Mouse (Mus musculus) ES-Bruce4 (cell line): ENCODE measurements around the gene Tsc22d4. TPM values are rescaled to one million over a fixed set of nuclear protein-coding genes. Genes with fewer than 3 reads are reported as not detected.

Experiments
- H3K27ac ChIP-seq: 2 replicates; pipeline ENCODE4 v1.5.1; 2012; ENCODE audit warnings: low read length, inconsistent platforms; ENCODE audit not compliant: insufficient read depth
- H3K27me3 ChIP-seq: 2 replicates; pipeline ENCODE4 v1.6.1; 2012; ENCODE audit warnings: mild to moderate bottlenecking, low read length, inconsistent platforms; ENCODE audit not compliant: control insufficient read depth, poor library complexity, insufficient read depth, severe bottlenecking
- H3K36me3 ChIP-seq: 2 replicates; pipeline ENCODE4 v1.6.1; 2012; ENCODE audit warnings: inconsistent platforms, mild to moderate bottlenecking, low read length, moderate library complexity; ENCODE audit not compliant: control insufficient read depth, poor library complexity, insufficient read depth, severe bottlenecking
- H3K4me1 ChIP-seq: one replicate; pipeline ENCODE4 v1.8.1; 2011; ENCODE audit warnings: low read length; ENCODE audit not compliant: control insufficient read depth, insufficient read depth
- H3K4me3 ChIP-seq: 2 replicates; pipeline ENCODE4 v1.5.1; 2011; ENCODE audit warnings: low read depth, mild to moderate bottlenecking, low read length
- H3K9ac ChIP-seq: 2 replicates; pipeline ENCODE4 v1.6.1; 2012; ENCODE audit warnings: low read depth, mild to moderate bottlenecking, inconsistent platforms; ENCODE audit not compliant: poor library complexity, severe bottlenecking
- H3K9me3 ChIP-seq: replicated peaks from 2 replicates; pipeline ENCODE4 v1.6.1; 2012; ENCODE audit warnings: mild to moderate bottlenecking, low read length, inconsistent platforms; ENCODE audit not compliant: control insufficient read depth, poor library complexity, insufficient read depth, severe bottlenecking
- CTCF ChIP-seq: IDR thresholded peaks from one replicate; pipeline ENCODE4 v1.8.1; 2011; ENCODE audit warnings: low read depth, low read length
- EP300 ChIP-seq: IDR thresholded peaks from 2 replicates; pipeline ENCODE4 v1.6.1; 2011; ENCODE audit warnings: low read depth, low read length; ENCODE audit not compliant: insufficient read depth
- POLR2A ChIP-seq: IDR thresholded peaks from one replicate; pipeline ENCODE4 v1.8.1; 2011; ENCODE audit warnings: low read length; ENCODE audit not compliant: insufficient read depth
- polyA plus RNA-seq: library from polyadenylated mRNA; stranded (reverse); fragments of >200 nt; gene quantifications from 2 replicates; pipeline ENCODE4 v1.2.4, GENCODE M21; 2011; ENCODE audit warnings: low read depth; ENCODE audit not compliant: missing spikeins, insufficient read depth, insufficient read length

The Tsc22d4 gene
- polyA plus RNA-seq, 1 experiment, result 47.7 TPM

DNA sequence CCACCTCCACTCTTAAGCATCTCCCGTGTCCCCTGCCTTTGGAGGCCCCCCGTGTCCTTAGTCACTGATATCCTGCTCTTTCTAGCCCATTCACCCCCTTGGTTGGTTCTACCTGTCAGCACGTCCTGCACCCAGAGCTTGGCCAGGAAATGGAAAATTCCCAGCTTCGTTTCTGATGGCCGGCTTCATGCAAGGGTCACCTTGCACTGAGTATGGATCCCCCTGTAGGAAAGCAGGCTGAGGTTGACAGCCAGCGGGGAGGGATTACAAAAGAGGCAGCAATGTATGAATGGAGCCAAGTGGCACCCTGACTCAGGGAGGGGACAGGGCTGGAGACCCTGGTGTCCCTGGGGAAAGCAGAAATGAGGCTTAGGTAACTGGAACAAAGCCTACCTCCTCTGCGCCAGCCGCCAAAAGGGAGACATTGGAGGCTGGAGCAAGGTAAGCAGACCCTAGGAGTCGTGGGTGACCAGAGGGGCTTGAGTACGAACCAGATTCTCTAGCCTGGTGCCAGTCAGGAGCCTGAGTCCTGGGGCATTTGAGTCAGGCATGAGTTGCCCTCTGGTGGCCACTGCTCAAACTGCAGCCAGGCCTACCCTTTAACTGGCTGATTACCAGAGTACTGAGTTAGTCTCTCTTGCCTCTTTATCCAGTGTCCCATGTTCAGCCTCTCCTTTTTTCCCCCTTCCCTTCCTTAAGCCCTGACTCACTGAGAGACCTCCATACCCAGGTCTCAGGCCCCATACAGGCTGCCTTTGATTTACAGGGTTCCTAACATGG is 11.5 kb downstream of the Tsc22d4 start:
- TF ChIP-seq CTCF, result peak; percentile 87
- no peak for TF ChIP-seq POLR2A
- no peak for TF ChIP-seq EP300
- H3K27ac ChIP-seq, result no peak overlapping the region
- no peak overlapping the region for H3K9ac ChIP-seq

DNA sequence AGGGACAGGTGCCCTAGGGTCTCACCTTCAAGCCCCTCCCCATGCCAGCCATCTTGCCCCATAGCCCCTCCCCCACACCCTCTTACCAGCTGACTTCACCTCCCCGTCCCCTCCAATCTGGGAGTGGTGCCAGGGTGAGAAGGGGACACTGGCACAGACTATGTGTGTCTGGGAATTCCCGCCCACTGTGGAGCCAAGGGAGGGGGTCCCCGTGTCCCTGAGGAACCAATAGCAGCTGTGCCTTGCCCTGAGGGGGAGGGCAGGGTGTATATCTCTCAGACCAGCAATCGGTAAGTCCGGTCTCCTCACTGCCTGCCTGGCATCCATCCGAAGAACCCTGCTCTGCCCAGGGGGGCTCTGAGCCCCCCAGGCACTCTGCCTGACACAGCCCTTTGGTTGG is 12.4 kb downstream of the Tsc22d4 start:
- Histone ChIP-seq H3K27ac (no peak overlapping the region), H3K9me3 (no peaks in the 10 kb centered on the region), H3K4me1 (peaks cover 9% of the 10 kb centered on the region), H3K9ac (no peak overlapping the region), H3K36me3 (no peaks in the 10 kb centered on the region), H3K4me3 (no peak overlapping the region), H3K27me3 (no peaks in the 10 kb centered on the region)
- TF ChIP-seq CTCF, result no peak
- no peak for TF ChIP-seq POLR2A
- TF ChIP-seq EP300, result no peak

More for the DNA sequence above, 11.5 kb downstream of the Tsc22d4 start:
- Histone ChIP-seq H3K9me3 (no peaks in the 10 kb centered on the region), H3K27me3 (no peaks in the 10 kb centered on the region), H3K4me1 (peaks cover 11% of the 10 kb centered on the region), H3K4me3 (no peak overlapping the region), H3K36me3 (no peaks in the 10 kb centered on the region)

DNA sequence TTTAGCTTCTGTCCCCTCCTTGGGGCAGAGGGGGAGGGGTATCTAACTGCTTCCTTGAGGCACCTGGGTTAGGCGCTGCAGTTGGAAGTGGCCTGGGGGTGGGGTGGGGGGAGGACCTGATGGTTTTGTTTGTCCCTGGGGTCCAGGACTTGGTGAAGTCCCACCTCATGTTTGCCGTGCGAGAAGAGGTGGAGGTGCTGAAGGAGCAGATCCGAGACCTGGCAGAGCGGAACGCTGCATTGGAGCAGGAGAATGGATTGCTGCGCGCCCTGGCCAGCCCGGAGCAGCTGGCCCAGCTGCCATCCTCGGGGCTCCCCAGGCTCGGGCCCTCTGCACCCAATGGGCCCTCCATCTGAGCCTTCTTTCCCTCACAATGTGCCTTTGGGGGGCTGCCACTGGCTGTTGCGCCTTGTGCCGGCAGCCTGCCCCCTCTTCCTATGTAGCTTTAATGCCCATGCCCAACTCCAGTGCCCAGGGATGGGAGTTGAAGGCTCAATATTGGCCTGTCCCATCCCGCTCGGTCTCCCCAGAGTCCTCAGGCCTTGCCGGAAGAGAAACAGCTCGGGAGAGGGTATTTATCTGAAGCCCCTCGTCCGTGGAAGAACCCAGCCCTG is 13.5 kb downstream of the Tsc22d4 start:
- no peaks in the 10 kb centered on the region for H3K36me3 ChIP-seq
- no peak overlapping the region; the same call in 1 of the 2 replicates for H3K27ac ChIP-seq
- H3K4me1 ChIP-seq, result peaks cover 6% of the 10 kb centered on the region
- peak overlapping the region; percentile 38 for H3K9ac ChIP-seq
- H3K27me3 ChIP-seq, result no peaks in the 10 kb centered on the region
- 0 out of 2 replicates have a peak overlapping the region, but pooled peaks have one; percentile 11 for H3K4me3 ChIP-seq
- no peaks in the 10 kb centered on the region for H3K9me3 ChIP-seq
- peak; percentile 49; the same call in 1 of the 2 replicates for TF ChIP-seq EP300
- no peak for TF ChIP-seq CTCF

DNA sequence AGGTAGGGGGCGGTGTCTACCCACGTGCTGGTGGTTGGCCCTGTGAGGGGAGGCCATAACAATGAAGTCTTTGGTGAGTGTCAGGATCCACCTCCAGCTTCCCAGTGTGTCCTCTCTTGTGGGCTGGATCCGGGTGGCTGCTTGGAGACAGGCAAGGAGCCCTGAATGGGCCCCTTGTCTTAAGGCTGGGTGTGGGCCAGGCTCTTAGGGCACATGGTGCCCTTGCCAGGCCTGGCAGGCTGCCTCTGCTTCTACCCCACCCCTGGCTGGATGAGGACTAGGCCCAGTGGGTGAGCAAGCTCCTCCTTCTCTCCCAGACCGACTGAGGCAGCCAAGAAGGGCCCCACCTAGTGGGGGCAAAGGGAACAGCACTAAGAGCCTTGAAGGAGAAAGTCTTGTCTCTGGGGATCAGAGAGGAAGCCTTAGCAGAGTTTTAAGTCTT is 14.5 kb downstream of the Tsc22d4 start:
- Histone ChIP-seq H3K4me3 (no peak overlapping the region), H3K9me3 (no peaks in the 10 kb centered on the region), H3K36me3 (no peaks in the 10 kb centered on the region), H3K4me1 (peaks cover 8% of the 10 kb centered on the region), H3K9ac (no peak overlapping the region), H3K27ac (no peak overlapping the region), H3K27me3 (no peaks in the 10 kb centered on the region)
- TF ChIP-seq CTCF (peak; percentile 84), POLR2A (no peak)

DNA sequence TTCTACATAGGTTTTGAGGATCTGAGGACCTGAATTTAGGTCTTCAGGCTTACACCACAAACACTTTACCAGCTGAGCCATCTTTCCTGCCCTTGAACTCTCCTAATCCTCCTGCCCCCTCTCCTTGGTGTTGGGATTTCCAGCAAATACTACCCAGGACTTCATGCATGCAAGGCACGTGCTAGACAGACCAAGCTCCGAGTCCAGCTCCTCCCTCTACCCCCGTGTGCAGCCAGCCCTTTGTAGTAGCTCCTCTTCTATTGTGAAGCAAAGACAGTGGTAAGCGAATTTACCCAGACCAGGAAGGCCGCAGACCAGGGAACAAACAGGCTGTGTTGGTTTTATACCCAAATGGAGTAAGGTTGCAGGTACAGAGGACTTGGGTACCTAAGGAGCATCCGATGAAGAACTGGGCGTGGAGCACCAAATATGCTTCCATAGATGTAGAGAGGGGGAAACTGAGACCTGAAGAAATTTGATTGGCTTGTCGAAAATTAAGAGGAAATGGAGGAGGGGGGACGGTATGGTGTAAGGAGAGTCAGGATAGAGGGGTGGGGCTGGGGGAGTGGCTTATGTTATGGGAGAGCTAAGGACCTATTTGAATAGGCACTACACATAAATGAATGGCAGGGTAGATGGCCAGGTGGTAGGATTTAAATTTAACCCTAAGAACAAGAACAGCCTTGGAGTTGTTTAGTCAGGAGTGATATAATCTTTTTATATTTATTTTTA is 19.2 kb downstream of the Tsc22d4 start:
- H3K27ac ChIP-seq, result peak overlapping the region; percentile 41; the same call in 1 of the 2 replicates
- TF ChIP-seq CTCF (no peak), POLR2A (no peak), EP300 (no peak)

DNA sequence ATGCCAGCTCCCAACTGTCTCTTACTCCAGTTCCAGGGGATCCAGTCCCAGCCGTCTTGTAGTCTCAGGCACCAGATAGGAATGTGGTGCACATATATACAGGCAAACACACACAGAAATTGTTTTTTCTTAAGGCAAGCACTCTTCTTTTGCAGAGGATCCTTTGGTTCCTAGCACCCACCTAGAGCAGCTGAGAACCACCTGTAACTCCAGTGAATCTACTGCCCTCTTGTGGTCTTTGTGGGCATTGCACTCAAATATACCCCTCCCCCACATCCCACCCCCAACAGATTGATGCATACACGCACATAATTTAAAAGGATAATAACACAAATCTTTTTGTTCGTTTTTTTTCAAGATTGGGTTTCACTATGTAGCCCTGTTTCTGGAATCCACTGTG is 20.7 kb downstream of the Tsc22d4 start:
- H3K27ac ChIP-seq, result no peak overlapping the region
- TF ChIP-seq CTCF (peak; percentile 36), POLR2A (no peak), EP300 (no peak)
- H3K27me3 ChIP-seq, result no peaks in the 10 kb centered on the region
- H3K9ac ChIP-seq, result no peak overlapping the region
- no peaks in the 10 kb centered on the region for H3K36me3 ChIP-seq
- H3K4me1 ChIP-seq, result peaks cover 2% of the 10 kb centered on the region
- H3K9me3 ChIP-seq, result no peaks in the 10 kb centered on the region
- H3K4me3 ChIP-seq, result no peak overlapping the region

More for the DNA sequence above, 19.2 kb downstream of the Tsc22d4 start:
- Histone ChIP-seq H3K9ac (no peak overlapping the region), H3K27me3 (no peaks in the 10 kb centered on the region), H3K9me3 (no peaks in the 10 kb centered on the region), H3K36me3 (no peaks in the 10 kb centered on the region), H3K4me3 (no peak overlapping the region), H3K4me1 (peaks cover 2% of the 10 kb centered on the region)
